Mouse (Mus musculus) heart, postnatal 0 days (tissue): ENCODE data around the gene Samd3.

Experiments used
- CTCF ChIP-seq: IDR thresholded peaks from 2 replicates; pipeline ENCODE4 v1.5.1; 2016; ENCODE audit warnings: antibody characterized with exemption, control low read depth, low read depth
- EP300 ChIP-seq: IDR thresholded peaks from 2 replicates; pipeline ENCODE4 v1.6.1; 2016; ENCODE audit warnings: antibody characterized with exemption, low read depth

DNA sequence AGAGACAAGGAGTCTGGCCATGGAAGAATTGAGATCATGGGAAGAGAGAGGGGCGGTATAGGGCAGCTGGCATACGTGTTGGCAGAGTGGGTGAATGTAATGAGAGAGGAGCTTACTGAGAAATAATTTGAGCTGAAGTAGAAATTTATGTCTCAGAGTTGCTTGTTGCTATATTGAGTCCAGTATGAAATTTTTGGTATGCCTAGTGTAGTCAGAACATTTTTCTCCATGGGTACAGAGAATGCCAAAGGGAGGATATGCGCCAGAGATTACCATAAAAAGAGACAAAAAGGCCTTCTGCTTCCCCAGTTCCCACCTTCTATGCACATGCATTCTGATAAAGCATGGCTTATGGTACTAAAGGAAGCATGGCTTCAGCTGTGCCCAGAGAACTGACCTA, 13.7 kb downstream of the Samd3 start:
- TF ChIP-seq EP300 (no peak), CTCF (no peak)
